Mouse (Mus musculus) CH12.LX (cell line): ENCODE measurements around the gene Plekhg3.

Experiments
- MXI1 ChIP-seq: IDR thresholded peaks from 2 replicates; pipeline ENCODE4 v1.6.1; 2011; ENCODE audit warnings: mild to moderate bottlenecking, low read depth, low read length, improper control_type of control experiment
- POLR2A ChIP-seq: IDR thresholded peaks from 2 replicates; pipeline ENCODE4 v1.6.1; 2011; ENCODE audit warnings: low read depth, mild to moderate bottlenecking, improper control_type of control experiment, low read length

DNA sequence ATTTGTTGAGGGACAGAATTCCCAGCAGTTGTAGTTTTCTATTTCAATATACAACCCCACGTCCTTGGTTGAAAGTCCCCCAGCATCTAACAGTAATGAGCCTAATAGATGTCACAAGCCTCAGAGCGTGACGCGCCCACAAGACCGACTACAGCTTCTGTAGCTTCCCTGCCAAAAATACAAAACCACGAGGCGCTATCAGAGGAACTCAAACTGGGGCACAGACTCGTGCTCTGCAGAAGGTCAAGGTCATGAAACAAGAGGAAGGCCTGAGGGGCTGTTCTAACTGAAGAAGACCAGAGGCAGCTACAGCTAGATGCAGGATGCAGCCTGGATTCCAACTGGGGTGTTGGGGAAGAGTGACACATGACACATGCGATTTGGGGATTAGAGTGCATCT, 43.7 kb upstream of the Plekhg3 start:
- no peak for TF ChIP-seq POLR2A
- no peak for TF ChIP-seq MXI1
